Mouse (Mus musculus) kidney, embryonic 14.5 days (tissue): ENCODE data around the gene Gm49378. TPM values are rescaled to one million over a fixed set of nuclear protein-coding genes. Genes with fewer than 3 reads are reported as not detected.

Source experiments
- ATAC-seq: fragments of 200-750 bp; cut with Nextera tagmentation; 2 replicates; pipeline ENCODE4 v1.8.0; 2017; ENCODE audit warnings: moderate number of reproducible peaks, mild to moderate bottlenecking, moderate TSS enrichment, moderate library complexity; ENCODE audit not compliant: low FRiP score, low TSS enrichment
- H3K27ac ChIP-seq: fragments of 300-500 bp; sonication (generic); 2 replicates; pipeline ENCODE4 v1.5.1; 2014; ENCODE audit warnings: low read depth, mild to moderate bottlenecking, low read length, moderate library complexity, mixed read lengths
- H3K27me3 ChIP-seq: fragments of 300-500 bp; sonication (generic); 2 replicates; pipeline ENCODE4 v1.6.1; 2014; ENCODE audit warnings: mild to moderate bottlenecking, low read length; ENCODE audit not compliant: control insufficient read depth, insufficient read depth
- H3K36me3 ChIP-seq: fragments of 300-500 bp; sonication (generic); 2 replicates; pipeline ENCODE4 v1.6.1; 2014; ENCODE audit warnings: low read length, mixed read lengths; ENCODE audit not compliant: control insufficient read depth, insufficient read depth
- H3K4me1 ChIP-seq: fragments of 300-500 bp; sonication (generic); 2 replicates; pipeline ENCODE4 v1.6.1; 2014; ENCODE audit warnings: low read length, mixed read lengths; ENCODE audit not compliant: control insufficient read depth, insufficient read depth
- H3K4me2 ChIP-seq: fragments of 300-500 bp; sonication (generic); replicated peaks from 2 replicates; pipeline ENCODE4 v1.6.1; 2014; ENCODE audit warnings: low read depth, mild to moderate bottlenecking, low read length
- H3K4me3 ChIP-seq: fragments of 300-500 bp; sonication (generic); 2 replicates; pipeline ENCODE4 v1.5.1; 2014; ENCODE audit warnings: mild to moderate bottlenecking, low read length
- H3K9ac ChIP-seq: fragments of 300-500 bp; sonication (generic); 2 replicates; pipeline ENCODE4 v1.6.1; 2014; ENCODE audit warnings: low read depth, mild to moderate bottlenecking, low read length, moderate library complexity
- H3K9me3 ChIP-seq: fragments of 300-500 bp; sonication (generic); 2 replicates; pipeline ENCODE4 v1.6.1; 2016; ENCODE audit warnings: low read length; ENCODE audit not compliant: control insufficient read depth
- WGBS: fragments of 180-500 bp; shearing (Covaris S2); extraction: QIAGEN DNeasy Blood & Tissue Kit; methylation state at CpG from one replicate; pipeline ENCODE4 v1.1.7; 2014; 5-methylcytosine and 5-hydroxymethylcytosine counted together
- polyA plus RNA-seq: library from polyadenylated mRNA; unstranded; fragments of >200 nt; fragmentation: Nextera tagmentation; extraction: Ambion mirVana; gene quantifications from 2 replicates; pipeline ENCODE4 v1.2.1, GENCODE M21; 2014

Gene Gm49378
- polyA plus RNA-seq, 1 experiment from 2014 or later, result 3.4 TPM

DNA sequence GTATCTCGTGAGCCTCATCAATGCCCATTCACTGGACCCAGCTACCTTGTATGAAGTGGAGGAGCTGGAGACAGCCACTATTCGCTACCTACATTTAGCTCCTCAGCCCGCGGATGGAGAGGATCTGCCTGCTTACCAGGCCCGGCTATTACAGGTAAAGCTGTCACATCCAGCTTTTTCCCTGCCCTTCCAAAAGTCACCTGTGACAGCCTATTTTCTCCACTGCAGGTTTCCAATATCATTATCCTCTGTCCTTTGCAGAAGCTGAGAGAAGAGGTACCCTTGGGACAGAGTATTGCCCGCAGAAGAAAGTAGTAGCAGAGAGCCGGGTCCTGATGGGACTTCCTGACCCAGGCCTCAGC is 34.4 kb downstream of the Gm49378 start, which contains the start of gene Irf9:
TSS of gene Irf9 (plus strand) at position 301 of the 362 bp plus-strand sequence.
- Histone ChIP-seq H3K36me3 (peaks cover 65% of the 10 kb centered on the region), H3K9ac (peak within 1 kb of the TSS; percentile 52; the same call in 1 of the 2 replicates), H3K27ac (peak within 1 kb of the TSS; percentile 70), H3K4me2 (peak within 1 kb of the TSS; percentile 41), H3K9me3 (no peaks in the 10 kb centered on the region), H3K4me1 (peaks cover 5% of the 10 kb centered on the region; the same call in 1 of the 2 replicates), H3K27me3 (no peaks in the 10 kb centered on the region), H3K4me3 (peak within 1 kb of the TSS; percentile 33)
- 74% methylated on average over 7 of the region's 7 CpGs for WGBS
- ATAC-seq, result no peak

DNA sequence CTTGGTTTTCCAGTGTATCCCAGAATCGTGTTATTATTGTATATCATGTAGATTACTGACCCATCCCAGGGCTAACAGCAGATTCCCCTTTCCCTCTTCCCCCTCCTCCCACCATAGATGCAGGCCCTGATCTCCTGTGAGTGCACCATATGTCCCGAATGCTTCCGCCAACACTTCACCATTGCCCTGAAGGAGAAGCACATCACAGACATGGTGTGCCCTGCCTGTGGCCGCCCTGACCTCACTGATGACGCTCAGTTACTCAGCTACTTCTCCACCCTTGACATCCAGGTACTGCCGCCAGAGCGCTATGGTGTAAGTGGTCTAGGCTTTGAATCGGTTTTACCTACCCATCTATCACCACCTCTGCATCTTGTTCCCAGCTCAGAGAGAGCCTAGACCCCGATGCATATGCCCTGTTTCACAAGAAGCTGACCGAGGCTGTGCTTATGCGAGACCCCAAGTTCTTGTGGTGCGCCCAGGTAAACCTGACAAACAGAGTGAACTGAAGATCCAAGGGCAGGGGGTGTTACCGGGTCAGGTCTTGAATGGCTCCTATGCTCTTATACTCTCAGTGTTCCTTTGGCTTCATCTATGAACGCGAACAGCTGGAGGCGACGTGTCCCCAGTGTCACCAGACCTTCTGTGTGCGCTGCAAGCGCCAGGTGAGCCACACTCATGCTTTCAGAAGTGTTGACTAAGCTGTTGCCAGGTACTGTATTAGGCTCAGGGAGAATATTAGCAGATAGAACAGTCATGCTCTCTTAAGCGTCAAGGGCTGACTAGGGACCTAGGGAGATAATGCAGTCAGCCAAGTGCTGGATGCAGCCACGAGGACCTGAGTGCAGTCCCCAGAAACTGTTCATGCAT is 38.9 kb downstream of the Gm49378 start:
- peaks cover 79% of the 10 kb centered on the region for H3K36me3 ChIP-seq
- H3K4me3 ChIP-seq, result no peak overlapping the region
- no peak overlapping the region for H3K9ac ChIP-seq
- H3K9me3 ChIP-seq, result no peaks in the 10 kb centered on the region
- H3K27ac ChIP-seq, result no peak overlapping the region
- 88% methylated on average over 21 of the region's 21 CpGs for WGBS
- no peak overlapping the region for H3K4me2 ChIP-seq
- no peak for ATAC-seq
- H3K27me3 ChIP-seq, result no peaks in the 10 kb centered on the region
- H3K4me1 ChIP-seq, result no peaks in the 10 kb centered on the region

DNA sequence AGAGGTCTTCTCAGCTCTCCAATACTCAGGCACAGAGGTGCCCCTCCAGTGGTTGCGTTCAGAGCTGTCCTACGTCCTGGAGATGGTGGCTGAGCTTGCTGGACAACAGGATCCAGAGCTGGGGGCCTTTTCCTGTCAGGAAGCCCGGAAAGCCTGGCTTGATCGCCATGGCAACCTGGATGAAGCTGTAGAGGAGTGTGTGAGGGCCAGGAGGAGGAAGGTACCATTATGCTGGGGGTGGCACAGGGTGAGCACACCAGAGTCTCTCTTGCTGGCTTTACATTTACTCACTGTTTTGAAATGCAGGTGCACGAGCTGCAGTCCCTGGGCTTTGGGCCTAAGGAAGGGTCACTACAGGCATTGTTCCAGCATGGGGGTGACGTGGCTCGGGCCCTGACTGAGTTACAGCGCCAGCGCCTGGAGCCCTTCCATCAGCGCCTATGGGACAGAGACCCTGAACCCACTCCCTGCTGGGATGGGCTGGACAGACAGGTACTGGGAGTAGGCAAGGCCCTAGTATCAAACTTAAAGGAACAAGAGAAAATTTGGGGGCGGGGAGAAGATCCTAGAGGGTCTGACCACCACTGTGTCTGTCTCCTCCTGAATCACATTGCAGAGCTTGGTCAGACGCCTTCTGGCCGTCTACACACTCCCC is 41.5 kb downstream of the Gm49378 start:
- Histone ChIP-seq H3K4me3 (no peak overlapping the region), H3K27ac (no peak overlapping the region), H3K27me3 (no peaks in the 10 kb centered on the region), H3K9ac (no peak overlapping the region), H3K4me2 (no peak overlapping the region), H3K36me3 (peaks cover 65% of the 10 kb centered on the region), H3K9me3 (no peaks in the 10 kb centered on the region), H3K4me1 (peaks cover 10% of the 10 kb centered on the region)
- WGBS, result 80% methylated on average over 13 of the region's 13 CpGs
- no peak for ATAC-seq

DNA sequence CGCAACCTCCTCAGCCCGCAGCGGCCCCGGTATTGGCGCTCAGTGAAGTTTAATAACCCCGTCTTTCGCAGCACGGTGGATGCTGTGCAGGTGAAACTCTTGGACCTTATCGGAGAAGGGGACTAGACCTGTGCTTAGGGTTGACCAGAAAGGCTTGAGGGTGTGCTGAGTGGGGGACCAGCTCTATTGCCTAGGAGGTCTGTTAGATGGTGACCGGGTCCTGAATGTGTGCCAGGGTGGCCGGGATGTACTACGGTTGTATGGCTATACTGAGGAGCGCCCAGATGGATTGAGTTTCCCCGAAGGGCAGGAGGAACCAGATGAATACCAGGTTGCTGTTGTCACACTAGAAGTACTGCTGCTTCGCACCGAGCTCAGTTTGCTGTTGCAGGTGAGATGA is 45.5 kb downstream of the Gm49378 start:
- peak overlapping the region; percentile 95; the same call in 1 of the 2 replicates for H3K27ac ChIP-seq
- peak overlapping the region; percentile 89 for H3K4me2 ChIP-seq
- no peaks in the 10 kb centered on the region for H3K9me3 ChIP-seq
- peaks cover 17% of the 10 kb centered on the region for H3K4me1 ChIP-seq
- 3% methylated on average over 16 of the region's 16 CpGs for WGBS
- H3K4me3 ChIP-seq, result peak overlapping the region; percentile 96
- H3K27me3 ChIP-seq, result no peaks in the 10 kb centered on the region
- H3K9ac ChIP-seq, result peak overlapping the region; percentile 80
- no peak for ATAC-seq
- H3K36me3 ChIP-seq, result peaks cover 37% of the 10 kb centered on the region

DNA sequence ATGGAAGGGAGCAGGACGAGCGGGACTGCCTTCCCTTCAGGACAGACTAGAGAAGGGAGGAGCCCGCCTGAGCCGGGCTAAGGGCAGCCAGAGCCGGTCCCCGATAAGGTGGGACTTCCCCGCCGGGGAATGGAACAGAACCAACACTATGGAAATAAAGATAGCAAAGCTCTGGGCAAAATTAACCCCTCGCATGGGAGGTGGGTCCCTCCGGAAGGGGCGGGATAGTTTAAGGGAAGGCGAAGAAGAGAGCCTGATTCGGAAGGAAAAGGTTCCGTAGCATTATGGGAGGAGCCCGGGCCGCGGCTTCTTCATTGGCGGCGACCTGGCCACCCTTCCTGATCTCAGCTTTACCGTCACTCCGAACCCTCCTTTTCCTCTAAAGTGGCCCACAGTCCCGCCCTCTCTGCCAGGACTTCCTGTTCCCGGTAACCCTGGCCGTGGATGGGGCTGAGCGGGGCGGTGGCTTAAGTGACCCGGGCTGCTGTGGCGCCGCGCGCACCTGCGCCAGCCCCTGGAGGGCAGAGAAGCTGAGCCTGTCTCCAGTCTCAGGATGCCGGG is 46.3 kb downstream of the Gm49378 start, which contains the start of gene Rnf31:
TSS of gene Rnf31 (plus strand) at position 378 of the 561 bp plus-strand sequence.
- Histone ChIP-seq H3K9me3 (no peaks in the 10 kb centered on the region), H3K4me2 (peak within 1 kb of the TSS; percentile 89), H3K36me3 (peaks cover 32% of the 10 kb centered on the region), H3K27ac (peak within 1 kb of the TSS; percentile 95), H3K9ac (peak within 1 kb of the TSS; percentile 80), H3K4me3 (peak within 1 kb of the TSS; percentile 96), H3K27me3 (no peaks in the 10 kb centered on the region), H3K4me1 (peaks cover 17% of the 10 kb centered on the region)
- under 1% methylated on average over 33 of the region's 33 CpGs for WGBS
- ATAC-seq, result peak; percentile 90

DNA sequence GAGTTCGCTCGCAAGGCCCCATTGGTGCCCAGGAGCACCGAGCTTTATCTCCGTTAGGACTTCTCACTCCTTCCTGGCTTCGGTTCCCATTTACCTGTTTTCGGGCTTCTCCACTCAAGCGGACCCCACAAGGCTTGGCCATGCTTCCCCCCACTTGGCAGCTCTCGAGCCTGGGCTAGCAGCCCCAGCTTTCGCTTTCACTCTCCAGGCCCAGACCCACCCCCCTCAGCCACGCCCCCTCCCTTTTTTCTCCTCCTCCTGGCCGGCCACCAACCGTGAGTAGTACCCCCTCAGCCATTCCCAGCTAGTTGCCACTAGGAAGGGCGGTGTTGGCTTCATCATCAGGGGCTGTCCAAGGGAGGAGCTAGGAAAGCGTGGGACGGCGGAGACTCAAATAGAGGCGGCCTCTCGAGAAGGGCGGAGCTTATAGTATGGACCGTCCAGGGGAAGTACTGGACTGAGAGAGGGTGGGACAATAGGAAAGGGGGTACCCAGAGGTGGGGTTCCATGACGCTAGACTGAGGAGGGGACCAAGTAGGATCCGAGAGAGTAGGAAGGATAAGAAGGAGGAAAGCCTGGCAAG is 46.9 kb downstream of the Gm49378 start, which contains the start of gene Psme2:
TSS of gene Psme2 (minus strand) at position 366 of the 583 bp plus-strand sequence.
- Histone ChIP-seq H3K27me3 (no peaks in the 10 kb centered on the region), H3K36me3 (peaks cover 26% of the 10 kb centered on the region), H3K4me2 (peak within 1 kb of the TSS; percentile 89), H3K9me3 (no peaks in the 10 kb centered on the region), H3K4me1 (peaks cover 17% of the 10 kb centered on the region), H3K9ac (peak within 1 kb of the TSS; percentile 80), H3K4me3 (peak within 1 kb of the TSS; percentile 96), H3K27ac (peak within 1 kb of the TSS; percentile 95)
- WGBS, result under 1% methylated on average over 22 of the region's 22 CpGs
- ATAC-seq, result peak; percentile 97

DNA sequence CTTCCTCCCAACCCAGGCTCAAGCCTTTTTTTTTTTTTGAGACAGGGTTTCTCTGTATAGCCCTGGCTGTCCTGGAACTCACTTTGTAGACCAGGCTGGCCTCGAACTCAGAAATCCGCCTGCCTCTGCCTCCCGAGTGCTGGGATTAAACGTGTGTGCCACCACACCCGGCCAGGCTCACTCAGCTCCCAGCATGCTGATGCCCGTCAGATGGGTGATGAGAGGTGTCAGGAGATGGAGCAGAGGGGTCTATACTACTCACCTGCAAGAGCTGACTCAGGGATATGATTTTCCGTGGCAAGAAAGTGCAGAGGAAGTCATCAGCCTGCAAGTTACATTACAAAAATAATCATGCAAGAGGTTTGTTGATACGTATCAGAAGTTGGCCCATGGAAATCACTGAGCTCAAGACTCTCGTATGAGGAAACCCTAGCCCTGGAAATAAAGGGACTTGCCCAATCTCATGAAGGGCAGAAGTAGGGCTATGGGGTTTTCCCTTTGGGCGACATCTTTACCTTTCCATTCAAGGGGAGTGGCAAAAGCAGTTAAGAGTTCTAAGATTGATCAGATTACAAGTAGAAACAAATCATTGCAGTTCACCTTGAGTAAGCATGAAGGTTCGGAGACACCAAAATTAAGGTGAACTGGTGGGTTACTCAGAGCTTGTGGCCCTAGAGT is 47.8 kb downstream of the Gm49378 start:
- H3K27ac ChIP-seq, result peak overlapping the region; percentile 71; the same call in 1 of the 2 replicates
- peak overlapping the region; percentile 96 for H3K4me3 ChIP-seq

DNA sequence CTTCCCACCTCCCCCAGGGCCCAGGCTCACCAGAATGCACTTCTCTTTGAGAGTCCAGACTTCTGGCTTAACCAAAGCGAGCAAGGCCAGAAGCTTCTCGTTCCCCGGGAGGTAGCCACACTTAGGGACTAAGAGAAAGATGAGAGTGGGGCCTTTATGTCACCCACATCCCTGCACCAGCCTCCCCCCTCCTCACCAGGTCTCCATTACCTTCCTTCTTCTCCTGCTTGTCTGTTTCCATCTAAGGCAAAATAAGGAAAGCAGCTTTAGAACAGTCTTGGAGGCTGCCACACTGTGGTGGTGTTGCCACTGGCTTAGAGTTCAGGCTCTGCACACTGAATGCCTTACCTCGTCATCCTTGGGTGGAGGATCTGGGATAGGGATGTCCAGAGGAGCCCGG is 48.4 kb downstream of the Gm49378 start:
- Histone ChIP-seq H3K27ac (no peak overlapping the region), H3K36me3 (peaks cover 11% of the 10 kb centered on the region), H3K27me3 (no peaks in the 10 kb centered on the region), H3K4me3 (no peak overlapping the region), H3K4me2 (no peak overlapping the region), H3K4me1 (peaks cover 17% of the 10 kb centered on the region), H3K9ac (no peak overlapping the region), H3K9me3 (no peaks in the 10 kb centered on the region)
- WGBS, result 94% methylated on average over 5 of the region's 5 CpGs
- no peak for ATAC-seq

More for the DNA sequence above, 47.8 kb downstream of the Gm49378 start:
- 82% methylated on average over 11 of the region's 11 CpGs for WGBS
- H3K9ac ChIP-seq, result peak overlapping the region; percentile 75; the same call in 1 of the 2 replicates
- no peaks in the 10 kb centered on the region for H3K9me3 ChIP-seq
- H3K27me3 ChIP-seq, result no peaks in the 10 kb centered on the region
- H3K4me2 ChIP-seq, result peak overlapping the region; percentile 89
- ATAC-seq, result no peak
- peaks cover 17% of the 10 kb centered on the region for H3K36me3 ChIP-seq
- H3K4me1 ChIP-seq, result peaks cover 17% of the 10 kb centered on the region
